Mouse (Mus musculus) bone marrow, adult 2 months (tissue): ENCODE results near the gene Lmntd1. TPM values are rescaled to one million over a fixed set of nuclear protein-coding genes. Genes with fewer than 3 reads are reported as not detected.
A peak's percentile ranks its signal among the peaks of the same experiment; 100 is the strongest.

ENCODE experiments used
- H3K27ac ChIP-seq: fragments of 200-500 bp; 2 replicates; pipeline ENCODE4 v1.5.1; 2012; ENCODE audit warnings: low read depth, mild to moderate bottlenecking, control low read depth, inconsistent platforms, low read length; ENCODE audit not compliant: control insufficient read depth, poor library complexity, insufficient read depth
- H3K4me1 ChIP-seq: fragments of 200-500 bp; 2 replicates; pipeline ENCODE4 v1.6.1; 2011; ENCODE audit warnings: low read length; ENCODE audit not compliant: control insufficient read depth, insufficient read depth
- H3K4me3 ChIP-seq: fragments of 200-500 bp; replicated peaks from 2 replicates; pipeline ENCODE3; 2011; ENCODE audit warnings: mild to moderate bottlenecking, low read depth, low read length, control low read depth; ENCODE audit not compliant: control insufficient read depth
- CTCF ChIP-seq: fragments of 200-500 bp; IDR thresholded peaks from 2 replicates; pipeline ENCODE4 v1.5.1; 2011; ENCODE audit warnings: low read length, control low read depth; ENCODE audit not compliant: control insufficient read depth, insufficient read depth
- POLR2A ChIP-seq: fragments of 200-500 bp; IDR thresholded peaks from 2 replicates; pipeline ENCODE4 v1.6.1; 2011; ENCODE audit warnings: low read depth, mild to moderate bottlenecking, control low read depth, low read length, borderline replicate concordance; ENCODE audit not compliant: control insufficient read depth
- WGBS: fragments of 180-500 bp; shearing (Covaris S2); methylation state at CpG from one replicate; pipeline ENCODE4 v1.1.7; 2018; 5-methylcytosine and 5-hydroxymethylcytosine counted together
- polyA plus RNA-seq: library from polyadenylated mRNA; stranded (reverse); fragments of >200 nt; gene quantifications from 2 replicates; pipeline ENCODE4 v1.2.4, GENCODE M21; 2011; ENCODE audit warnings: low replicate concordance; ENCODE audit not compliant: missing spikeins, insufficient read depth, insufficient read length

Lmntd1 gene
- not detected in 2 replicates for polyA plus RNA-seq

GRCm38 (mm10) chr6:145614219-145614618, at the start of gene Lmntd1:
Gene Lmntd1, minus strand, starts transcription at chr6:145614319.
- Histone ChIP-seq H3K27ac (no peak within 1 kb of the TSS), H3K4me1 (no peaks in the 10 kb centered on the region), H3K4me3 (no peak within 1 kb of the TSS)
- WGBS, result 75% methylated on average over 7 of the region's 7 CpGs
- TF ChIP-seq CTCF (no peak), POLR2A (no peak)

- WGBS, result 29% methylated on average over 11 of the region's 11 CpGs
- Histone ChIP-seq H3K4me3 (no peak overlapping the region), H3K27ac (no peak overlapping the region), H3K4me1 (no peaks in the 10 kb centered on the region)
- no peak for TF ChIP-seq CTCF
- TF ChIP-seq POLR2A, result no peak
These were observed 46.8 kb upstream of the Lmntd1 start for GRCm38 (mm10) chr6:145660943-145661342.

- TF ChIP-seq CTCF, result no peak
- WGBS, result 77% methylated on average over 6 of the region's 6 CpGs
- H3K4me1 ChIP-seq, result peaks cover 2% of the 10 kb centered on the region; the same call in 1 of the 2 replicates
These were observed 45.0 kb upstream of the Lmntd1 start for GRCm38 (mm10) chr6:145659116-145659515.

GRCm38 (mm10) chr6:145656740-145657591, 42.8 kb upstream of the Lmntd1 start:
- TF ChIP-seq CTCF, result peak; percentile 18; the same call in 1 of the 2 replicates
- no peak for TF ChIP-seq POLR2A
- H3K27ac ChIP-seq, result no peak overlapping the region
- no peak overlapping the region for H3K4me3 ChIP-seq
- H3K4me1 ChIP-seq, result peaks cover 2% of the 10 kb centered on the region; the same call in 1 of the 2 replicates
- WGBS, result 81% methylated on average over 15 of the region's 15 CpGs

More at GRCm38 (mm10) chr6:145659116-145659515, 45.0 kb upstream of the Lmntd1 start:
- H3K4me3 ChIP-seq, result no peak overlapping the region
- no peak overlapping the region for H3K27ac ChIP-seq

- Histone ChIP-seq H3K4me3 (no peak overlapping the region), H3K27ac (no peak overlapping the region), H3K4me1 (peaks cover 2% of the 10 kb centered on the region; the same call in 1 of the 2 replicates)
- TF ChIP-seq POLR2A, result no peak
- 0 out of 2 replicates have a peak, but pooled peaks have one; percentile 5 for TF ChIP-seq CTCF
- WGBS, result 93% methylated on average over 1 of the region's 1 CpGs
These were observed 41.6 kb upstream of the Lmntd1 start for GRCm38 (mm10) chr6:145655678-145656077.

GRCm38 (mm10) chr6:145654062-145654836, 40.1 kb upstream of the Lmntd1 start:
- Histone ChIP-seq H3K27ac (no peak overlapping the region), H3K4me3 (no peak overlapping the region), H3K4me1 (peaks cover 2% of the 10 kb centered on the region; the same call in 1 of the 2 replicates)
- WGBS, result 65% methylated on average over 8 of the region's 8 CpGs
- no peak for TF ChIP-seq POLR2A
- no peak for TF ChIP-seq CTCF

GRCm38 (mm10) chr6:145653626-145654025, 39.5 kb upstream of the Lmntd1 start:
- WGBS, result 80% methylated on average over 5 of the region's 5 CpGs
- Histone ChIP-seq H3K27ac (no peak overlapping the region), H3K4me3 (no peak overlapping the region), H3K4me1 (peaks cover 2% of the 10 kb centered on the region; the same call in 1 of the 2 replicates)
- TF ChIP-seq CTCF (no peak), POLR2A (no peak)

- WGBS, result 81% methylated on average over 5 of the region's 5 CpGs
- TF ChIP-seq CTCF (no peak), POLR2A (no peak)
- H3K27ac ChIP-seq, result no peak overlapping the region
These were observed 38.9 kb upstream of the Lmntd1 start for GRCm38 (mm10) chr6:145652986-145653385.

More at GRCm38 (mm10) chr6:145652986-145653385, 38.9 kb upstream of the Lmntd1 start:
- H3K4me1 ChIP-seq, result peaks cover 2% of the 10 kb centered on the region; the same call in 1 of the 2 replicates
- no peak overlapping the region for H3K4me3 ChIP-seq
